Mouse (Mus musculus) T-cell, adult 2 months (primary cell): ENCODE results near the gene Atf6.

Source experiments
- DNase-seq: peaks from one replicate; pipeline ENCODE4 v3.0.0; 2022; ENCODE audit warnings: low spot score

Atf6 gene

DNA sequence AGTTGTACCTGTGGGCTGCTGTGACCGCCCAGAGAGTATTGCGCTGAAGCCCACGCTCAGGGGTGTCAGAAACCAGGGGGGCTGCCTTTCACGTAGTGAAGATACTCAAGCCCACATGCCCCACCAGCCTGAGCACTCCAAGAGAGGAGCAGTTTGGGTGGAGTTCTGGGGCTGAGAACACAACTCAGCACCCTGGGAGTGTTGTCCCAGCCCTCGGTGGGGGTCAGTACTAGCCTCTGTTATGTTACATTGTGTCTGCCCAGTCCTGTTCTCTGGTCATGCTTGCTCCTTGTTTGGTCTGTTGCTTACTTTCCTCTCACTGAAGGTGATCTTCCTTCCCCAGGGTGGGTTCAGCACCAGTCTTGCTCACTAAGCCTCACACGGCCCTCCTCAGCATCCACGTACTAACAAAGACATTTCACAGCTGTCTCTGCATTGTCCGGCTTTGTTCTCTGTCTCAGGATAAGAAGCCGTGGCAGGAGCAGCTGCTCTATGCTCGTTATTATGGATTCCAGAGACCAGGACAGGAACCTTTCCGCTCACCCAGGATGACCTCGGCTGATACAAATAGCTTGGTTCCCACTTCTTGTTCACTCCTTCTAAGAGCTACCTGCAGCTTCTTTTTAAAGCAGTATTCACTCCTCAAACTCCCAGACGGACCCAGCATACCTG lies 209.8 kb downstream of the Atf6 start:
- DNase-seq = no peak

DNA sequence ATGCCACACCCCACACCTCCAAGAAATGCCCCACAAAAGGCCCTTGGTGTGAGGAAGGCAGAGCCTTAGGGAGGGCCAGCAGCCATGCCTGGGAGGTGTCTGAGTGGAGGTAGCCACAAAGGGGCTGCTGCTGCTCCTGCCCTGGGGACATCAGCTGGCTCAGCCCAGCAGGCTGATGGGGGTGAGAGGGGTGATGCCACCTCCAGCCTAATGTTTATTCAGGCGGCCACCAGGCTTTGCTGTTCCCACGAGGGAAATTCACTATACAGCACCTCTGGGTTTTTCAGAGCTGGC lies 210.4 kb downstream of the Atf6 start:
- no peak for DNase-seq

DNA sequence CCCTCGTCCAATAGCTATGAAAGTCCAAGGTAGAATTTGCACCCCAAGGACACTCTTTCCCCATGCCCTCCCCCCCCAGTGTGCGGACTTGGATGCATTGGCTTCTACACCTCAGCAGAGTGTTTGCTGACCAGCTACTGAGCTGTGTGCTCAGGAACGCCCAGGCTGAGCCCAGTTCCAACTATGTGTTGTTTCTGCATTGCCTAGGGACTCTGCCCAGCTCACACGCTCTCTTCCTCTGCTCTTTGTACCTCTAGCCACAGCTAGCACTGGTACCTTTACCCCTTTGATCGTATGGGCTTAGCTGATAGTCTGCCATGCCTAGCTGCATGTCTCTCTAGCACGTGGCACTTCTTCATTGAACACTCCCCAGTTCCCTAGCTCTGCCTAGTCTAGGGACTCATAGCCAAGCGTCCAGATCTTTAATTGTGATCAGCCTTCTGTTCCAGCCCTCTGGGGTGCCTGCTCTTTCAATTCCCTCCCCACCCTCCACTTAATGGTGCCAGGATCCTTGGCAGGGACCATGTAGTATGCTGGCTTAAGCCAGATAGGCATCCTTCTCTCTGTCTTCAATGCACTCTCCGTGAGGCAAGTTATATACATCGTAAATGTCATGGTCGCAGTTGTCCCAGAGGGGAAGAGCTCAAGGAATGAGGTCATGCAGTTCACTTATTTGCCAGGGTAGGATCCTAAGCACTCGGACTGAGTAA lies 210.9 kb downstream of the Atf6 start:
- no peak for DNase-seq

DNA sequence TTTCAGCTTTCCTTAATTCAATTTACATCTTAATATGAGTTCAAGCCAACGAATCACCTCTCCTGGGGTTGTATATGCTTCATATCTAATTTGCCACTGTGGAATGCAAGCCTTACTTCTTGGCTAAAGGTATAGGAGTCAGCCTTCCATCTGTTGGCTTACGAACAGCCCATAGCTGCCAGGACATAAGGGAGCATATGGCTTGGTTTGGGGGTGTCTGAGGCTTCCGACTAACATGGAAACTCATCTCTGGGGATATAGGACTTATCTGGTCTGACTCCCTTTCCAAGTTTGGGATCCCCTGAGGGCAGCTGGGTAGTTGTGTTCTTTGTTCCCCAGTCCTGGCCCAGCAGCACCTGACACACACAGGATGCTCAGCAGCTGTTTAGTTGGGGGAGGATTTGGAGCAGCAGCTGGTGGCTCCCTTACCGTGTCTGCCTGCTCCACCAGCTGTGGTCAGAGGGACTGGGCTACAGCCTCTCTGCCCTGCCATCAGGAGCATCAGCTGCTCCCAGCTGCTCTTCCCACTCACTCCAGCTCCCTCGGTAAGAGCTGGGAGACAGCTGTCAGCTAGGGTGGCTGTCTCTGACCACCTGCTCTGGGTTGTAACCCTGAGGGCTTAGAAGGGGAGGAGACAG lies 212.2 kb downstream of the Atf6 start:
- DNase-seq = no peak
